Mouse (Mus musculus) kidney, postnatal 0 days (tissue): ENCODE measurements around the gene Ddx43. TPM values are rescaled to one million over a fixed set of nuclear protein-coding genes. Genes with fewer than 3 reads are reported as not detected.
"Not testable (repeated sequence)": the region's sequence is repeated elsewhere in the genome, so short reads cannot be mapped to it uniquely, and the experiment has no call there.

ENCODE experiments used
- ATAC-seq: fragments of 200-750 bp; cut with Nextera tagmentation; replicated peaks from 2 replicates; pipeline ENCODE4 v1.8.0; 2017; ENCODE audit warnings: low read depth, moderate number of reproducible peaks, moderate TSS enrichment, moderate library complexity; ENCODE audit not compliant: low FRiP score
- DNase-seq: peaks from one replicate; pipeline ENCODE4 v3.0.0-alpha.2; 2016; ENCODE audit warnings: low spot score
- H3K27ac ChIP-seq: fragments of 300-500 bp; sonication (generic); 2 replicates; pipeline ENCODE4 v1.5.1; 2014; ENCODE audit warnings: mild to moderate bottlenecking
- H3K27me3 ChIP-seq: fragments of 300-500 bp; sonication (generic); 2 replicates; pipeline ENCODE4 v1.6.1; 2014; ENCODE audit warnings: low read length, mixed read lengths; ENCODE audit not compliant: insufficient read depth
- H3K36me3 ChIP-seq: fragments of 300-500 bp; sonication (generic); 2 replicates; pipeline ENCODE4 v1.6.1; 2014; ENCODE audit warnings: low read length, mixed read lengths; ENCODE audit not compliant: insufficient read depth
- H3K4me1 ChIP-seq: fragments of 300-500 bp; sonication (generic); replicated peaks from 2 replicates; pipeline ENCODE4 v1.6.1; 2014; ENCODE audit warnings: antibody characterized with exemption, low read length, mixed read lengths; ENCODE audit not compliant: insufficient read depth
- H3K4me2 ChIP-seq: fragments of 300-500 bp; sonication (generic); 2 replicates; pipeline ENCODE4 v1.6.1; 2014; ENCODE audit warnings: mild to moderate bottlenecking, low read length, moderate library complexity, mixed read lengths
- H3K4me3 ChIP-seq: fragments of 300-500 bp; sonication (generic); replicated peaks from 2 replicates; pipeline ENCODE4 v1.5.1; 2014; ENCODE audit warnings: low read depth, low read length
- H3K9ac ChIP-seq: fragments of 300-500 bp; sonication (generic); 2 replicates; pipeline ENCODE4 v1.6.1; 2014; ENCODE audit warnings: low read depth, low read length
- H3K9me3 ChIP-seq: fragments of 300-500 bp; sonication (generic); replicated peaks from 2 replicates; pipeline ENCODE4 v1.6.1; 2016; ENCODE audit warnings: low read length, inconsistent platforms, mixed read lengths
- CTCF ChIP-seq: IDR thresholded peaks from 2 replicates; pipeline ENCODE4 v1.5.1; 2016; ENCODE audit warnings: antibody characterized with exemption, low read depth, mild to moderate bottlenecking, moderate library complexity
- WGBS: fragments of 180-500 bp; shearing (Covaris S2); extraction: QIAGEN DNeasy Blood & Tissue Kit; methylation state at CpG from one replicate; pipeline ENCODE4 v1.1.7; 2014; 5-methylcytosine and 5-hydroxymethylcytosine counted together
- polyA plus RNA-seq: library from polyadenylated mRNA; unstranded; fragments of >200 nt; fragmentation: Nextera tagmentation; extraction: Ambion mirVana; gene quantifications from 2 replicates; pipeline ENCODE4 v1.2.1, GENCODE M21; 2015

Gene Ddx43
- polyA plus RNA-seq, 1 experiment from 2014 or later: 0.22 TPM

GRCm38 (mm10) chr9:78364701-78365100 lies 30.9 kb upstream of the Ddx43 start:
- no peaks in the 10 kb centered on the region for H3K36me3 ChIP-seq
- no peaks in the 10 kb centered on the region for H3K9me3 ChIP-seq
- no peak for TF ChIP-seq CTCF
- no peak overlapping the region for H3K9ac ChIP-seq
- no peaks in the 10 kb centered on the region for H3K4me1 ChIP-seq
- 88% methylated on average over 6 of the region's 6 CpGs for WGBS
- no peak overlapping the region for H3K4me3 ChIP-seq
- H3K4me2 ChIP-seq: no peak overlapping the region
- no peak for DNase-seq
- H3K27me3 ChIP-seq: no peaks in the 10 kb centered on the region
- no peak overlapping the region for H3K27ac ChIP-seq
- ATAC-seq: no peak

GRCm38 (mm10) chr9:78365850-78366544 lies 29.6 kb upstream of the Ddx43 start:
- Histone ChIP-seq H3K4me2 (no peak overlapping the region), H3K27ac (no peak overlapping the region), H3K9ac (no peak overlapping the region), H3K9me3 (no peaks in the 10 kb centered on the region), H3K4me1 (no peaks in the 10 kb centered on the region), H3K27me3 (no peaks in the 10 kb centered on the region), H3K4me3 (no peak overlapping the region), H3K36me3 (no peaks in the 10 kb centered on the region)
- 74% methylated on average over 13 of the region's 13 CpGs for WGBS
- no peak for TF ChIP-seq CTCF
- ATAC-seq (no peak), DNase-seq (no peak)

GRCm38 (mm10) chr9:78367959-78368358 lies 27.6 kb upstream of the Ddx43 start, which contains the start of gene Dppa5a:
Dppa5a (minus strand) TSS chr9:78368177.
- ATAC-seq, H3K4me2 ChIP-seq, H3K27ac ChIP-seq, H3K9me3 ChIP-seq, DNase-seq, H3K4me3 ChIP-seq, H3K36me3 ChIP-seq, H3K4me1 ChIP-seq, H3K9ac ChIP-seq, H3K27me3 ChIP-seq: not testable (repeated sequence)
- 93% methylated on average over 16 of the region's 16 CpGs for WGBS

- Histone ChIP-seq H3K9me3 (no peaks in the 10 kb centered on the region), H3K9ac (no peak overlapping the region), H3K27me3 (no peaks in the 10 kb centered on the region), H3K4me3 (no peak overlapping the region), H3K36me3 (no peaks in the 10 kb centered on the region), H3K4me1 (no peaks in the 10 kb centered on the region), H3K27ac (no peak overlapping the region), H3K4me2 (no peak overlapping the region)
- no peak for TF ChIP-seq CTCF
- 57% methylated on average over 3 of the region's 3 CpGs for WGBS
- no peak for ATAC-seq
- DNase-seq: no peak
Measured at GRCm38 (mm10) chr9:78368671-78369293, 26.8 kb upstream of the Ddx43 start.

- 93% methylated on average over 2 of the region's 2 CpGs for WGBS
- Histone ChIP-seq H3K27ac (no peak overlapping the region), H3K9ac (no peak overlapping the region), H3K36me3 (no peaks in the 10 kb centered on the region), H3K9me3 (no peaks in the 10 kb centered on the region), H3K4me3 (no peak overlapping the region), H3K4me2 (no peak overlapping the region), H3K27me3 (no peaks in the 10 kb centered on the region), H3K4me1 (no peaks in the 10 kb centered on the region)
- no peak for ATAC-seq
- TF ChIP-seq CTCF: no peak
- no peak for DNase-seq
Measured at GRCm38 (mm10) chr9:78369349-78369748, 26.2 kb upstream of the Ddx43 start.

GRCm38 (mm10) chr9:78369786-78370185 lies 25.8 kb upstream of the Ddx43 start:
- H3K4me2 ChIP-seq: no peak overlapping the region
- DNase-seq: no peak
- WGBS: 89% methylated on average over 7 of the region's 7 CpGs
- H3K27me3 ChIP-seq: no peaks in the 10 kb centered on the region
- no peaks in the 10 kb centered on the region for H3K36me3 ChIP-seq
- no peaks in the 10 kb centered on the region for H3K9me3 ChIP-seq
- H3K4me1 ChIP-seq: no peaks in the 10 kb centered on the region
- no peak for ATAC-seq
- TF ChIP-seq CTCF: no peak
- no peak overlapping the region for H3K9ac ChIP-seq
- no peak overlapping the region for H3K27ac ChIP-seq
- H3K4me3 ChIP-seq: no peak overlapping the region
